Mouse (Mus musculus) neural tube, embryonic 14.5 days (tissue): ENCODE data around the gene Gstm5. TPM values are rescaled to one million over a fixed set of nuclear protein-coding genes. Genes with fewer than 3 reads are reported as not detected.
"Not testable (repeated sequence)": the region's sequence is repeated elsewhere in the genome, so short reads cannot be mapped to it uniquely, and the experiment has no call there.

Experiments
- ATAC-seq: fragments of 200-750 bp; cut with Nextera tagmentation; 2 replicates; pipeline ENCODE4 v1.8.0; 2017; ENCODE audit warnings: low read depth, mild to moderate bottlenecking, moderate TSS enrichment, moderate library complexity
- H3K27ac ChIP-seq: fragments of 300-500 bp; sonication (generic); 2 replicates; pipeline ENCODE4 v1.5.1; 2014; ENCODE audit warnings: low read depth, mild to moderate bottlenecking, control low read depth, low read length, moderate library complexity, mixed read lengths
- H3K27me3 ChIP-seq: fragments of 300-500 bp; sonication (generic); 2 replicates; pipeline ENCODE4 v1.6.1; 2014; ENCODE audit warnings: low read length; ENCODE audit not compliant: control insufficient read depth, insufficient read depth
- H3K36me3 ChIP-seq: fragments of 300-500 bp; sonication (generic); 2 replicates; pipeline ENCODE4 v1.6.1; 2014; ENCODE audit warnings: low read length, mixed read lengths; ENCODE audit not compliant: control insufficient read depth, insufficient read depth
- H3K4me1 ChIP-seq: fragments of 300-500 bp; sonication (generic); 2 replicates; pipeline ENCODE4 v1.6.1; 2014; ENCODE audit warnings: low read length; ENCODE audit not compliant: control insufficient read depth, insufficient read depth
- H3K4me2 ChIP-seq: fragments of 300-500 bp; sonication (generic); 2 replicates; pipeline ENCODE4 v1.6.1; 2014; ENCODE audit warnings: mild to moderate bottlenecking, low read depth, low read length, control low read depth
- H3K4me3 ChIP-seq: fragments of 300-500 bp; sonication (generic); 2 replicates; pipeline ENCODE4 v1.5.1; 2014; ENCODE audit warnings: low read depth, low read length, control low read depth, mixed read lengths
- H3K9ac ChIP-seq: fragments of 300-500 bp; sonication (generic); replicated peaks from 2 replicates; pipeline ENCODE4 v1.6.1; 2014; ENCODE audit warnings: low read depth, mild to moderate bottlenecking, control low read depth, low read length, mixed read lengths
- H3K9me3 ChIP-seq: fragments of 300-500 bp; sonication (generic); 2 replicates; pipeline ENCODE4 v1.6.1; 2016; ENCODE audit warnings: low read length; ENCODE audit not compliant: control insufficient read depth
- WGBS: fragments of 180-500 bp; shearing (Covaris S2); extraction: QIAGEN DNeasy Blood & Tissue Kit; methylation state at CpG from one replicate; pipeline ENCODE4 v1.1.7; 2014; 5-methylcytosine and 5-hydroxymethylcytosine counted together
- polyA plus RNA-seq: library from polyadenylated mRNA; unstranded; fragments of >200 nt; fragmentation: Nextera tagmentation; extraction: Ambion mirVana; gene quantifications from 2 replicates; pipeline ENCODE4 v1.2.1, GENCODE M21; 2014

The Gstm5 gene
- polyA plus RNA-seq, 1 experiment from 2014 or later: 261 TPM

DNA sequence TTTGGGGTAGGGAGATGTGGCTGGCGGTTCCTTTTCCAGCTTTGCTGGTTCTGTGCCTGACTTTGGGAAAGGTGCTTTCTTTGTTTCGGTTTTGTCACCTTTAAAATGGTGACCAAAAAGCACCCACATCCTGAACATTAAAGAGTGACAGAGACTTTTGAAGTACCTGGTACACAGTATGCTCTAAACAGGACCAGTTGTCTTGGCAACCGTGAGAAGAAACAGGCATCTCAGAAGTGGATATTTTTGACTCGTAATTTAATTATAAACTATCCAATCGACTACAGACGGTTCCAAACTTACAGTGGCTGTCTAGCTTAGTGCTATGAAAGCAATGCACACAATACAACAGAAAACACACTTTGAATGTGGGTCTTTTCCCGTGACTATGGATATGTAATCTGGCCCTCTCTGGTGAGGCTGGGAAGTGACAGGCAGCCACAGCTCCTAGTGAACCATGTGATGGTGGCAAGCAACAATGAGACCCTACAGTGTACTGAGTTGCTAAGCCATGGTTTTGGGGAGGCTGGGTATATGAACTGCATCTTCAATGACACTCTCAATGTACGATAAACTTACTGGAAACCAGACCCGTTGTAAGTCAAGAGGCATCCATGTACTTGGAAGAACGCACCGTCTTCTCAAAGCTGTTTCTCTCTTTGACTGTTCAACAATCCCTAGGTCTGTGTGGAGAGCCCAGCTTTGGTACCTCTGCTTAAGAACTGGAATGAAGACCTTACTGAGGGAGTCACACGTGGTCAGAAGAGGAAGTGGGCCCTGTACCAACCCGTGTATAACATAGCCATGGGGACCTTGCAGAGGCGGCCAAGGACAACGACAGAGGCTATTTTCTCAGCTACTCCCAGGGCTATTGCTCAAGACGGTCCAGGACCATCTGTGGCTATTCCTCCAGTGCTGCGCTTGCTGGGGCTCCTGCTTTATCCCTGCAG is 42.1 kb upstream of the Gstm5 start:
- Histone ChIP-seq H3K36me3 (no peaks in the 10 kb centered on the region), H3K4me3 (no peak overlapping the region), H3K27me3 (no peaks in the 10 kb centered on the region), H3K9ac (no peak overlapping the region), H3K4me2 (no peak overlapping the region), H3K4me1 (peaks cover 24% of the 10 kb centered on the region), H3K9me3 (no peaks in the 10 kb centered on the region), H3K27ac (no peak overlapping the region)
- ATAC-seq: no peak
- 87% methylated on average over 17 of the region's 17 CpGs for WGBS

DNA sequence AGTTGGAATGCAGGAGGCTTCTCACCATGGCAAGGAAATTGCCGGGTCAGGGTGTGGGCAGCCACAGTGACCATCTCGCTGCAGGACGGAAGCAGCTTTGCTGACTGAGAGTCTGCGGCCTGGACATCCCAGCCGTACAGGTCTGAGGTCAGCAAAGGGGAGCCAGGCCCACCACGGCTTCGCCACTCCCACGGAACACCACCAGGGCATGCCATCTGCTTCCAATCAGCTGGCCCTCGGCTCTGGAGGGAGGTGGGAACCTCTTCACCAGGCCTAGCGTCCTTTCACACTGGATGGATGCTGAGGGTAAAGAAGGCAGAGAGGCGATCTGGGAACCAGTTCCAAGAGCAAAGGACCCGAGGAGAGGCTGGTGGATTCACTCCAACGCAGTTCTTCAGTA is 40.3 kb upstream of the Gstm5 start:
- Histone ChIP-seq H3K27ac (no peak overlapping the region), H3K4me2 (no peak overlapping the region), H3K36me3 (no peaks in the 10 kb centered on the region), H3K4me3 (no peak overlapping the region), H3K4me1 (peaks cover 6% of the 10 kb centered on the region), H3K27me3 (no peaks in the 10 kb centered on the region), H3K9me3 (no peaks in the 10 kb centered on the region), H3K9ac (no peak overlapping the region)
- no peak for ATAC-seq
- 84% methylated on average over 13 of the region's 13 CpGs for WGBS

DNA sequence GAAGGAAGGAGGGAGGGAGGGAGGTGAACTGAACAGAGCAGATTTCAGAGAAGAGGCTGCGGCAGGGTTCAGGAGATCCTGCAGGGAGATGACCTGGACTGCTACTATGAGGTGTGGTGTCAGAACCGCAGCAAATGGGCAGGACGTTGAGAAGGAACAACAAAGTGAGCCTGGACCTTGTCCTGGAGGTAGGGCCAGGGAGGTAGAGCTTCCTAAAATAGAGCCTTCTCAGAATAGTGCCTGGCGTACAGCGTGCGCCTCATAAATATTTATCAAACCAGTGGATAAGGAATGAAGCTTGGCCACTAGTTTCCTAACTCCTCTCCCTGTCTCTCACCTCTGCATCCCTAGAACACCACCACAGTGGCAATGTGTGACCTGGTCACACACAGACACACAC is 38.0 kb upstream of the Gstm5 start:
- ATAC-seq: no peak
- H3K27me3 ChIP-seq: no peaks in the 10 kb centered on the region
- no peaks in the 10 kb centered on the region for H3K36me3 ChIP-seq
- H3K4me2 ChIP-seq: no peak overlapping the region
- 72% methylated on average over 6 of the region's 6 CpGs for WGBS
- no peak overlapping the region for H3K4me3 ChIP-seq
- H3K9me3 ChIP-seq: no peaks in the 10 kb centered on the region
- H3K27ac ChIP-seq: no peak overlapping the region
- no peak overlapping the region for H3K9ac ChIP-seq
- no peaks in the 10 kb centered on the region for H3K4me1 ChIP-seq

DNA sequence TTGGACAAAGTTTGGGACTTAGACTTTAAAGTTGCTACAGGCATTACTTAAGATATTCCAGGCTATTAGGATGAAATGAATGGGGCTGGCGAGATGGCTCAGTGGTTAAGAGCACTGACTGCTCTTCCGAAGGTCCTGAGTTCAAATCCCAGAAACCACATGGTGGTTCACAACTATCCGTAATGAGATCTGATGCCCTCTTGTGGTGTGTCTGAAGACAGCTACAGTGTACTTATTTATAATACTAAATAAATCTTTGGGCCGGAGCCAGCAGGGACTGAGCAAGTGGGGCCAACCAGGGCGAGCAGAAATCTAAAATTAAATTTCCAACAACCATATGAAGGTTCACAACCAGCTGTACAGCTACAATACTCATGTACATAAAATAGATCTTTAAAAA is 34.1 kb upstream of the Gstm5 start:
- not testable (repeated sequence) for H3K4me1 ChIP-seq, H3K9me3 ChIP-seq, ATAC-seq, H3K9ac ChIP-seq, H3K27ac ChIP-seq, H3K4me3 ChIP-seq, H3K36me3 ChIP-seq, H3K27me3 ChIP-seq, H3K4me2 ChIP-seq
- 88% methylated on average over 5 of the region's 5 CpGs for WGBS

DNA sequence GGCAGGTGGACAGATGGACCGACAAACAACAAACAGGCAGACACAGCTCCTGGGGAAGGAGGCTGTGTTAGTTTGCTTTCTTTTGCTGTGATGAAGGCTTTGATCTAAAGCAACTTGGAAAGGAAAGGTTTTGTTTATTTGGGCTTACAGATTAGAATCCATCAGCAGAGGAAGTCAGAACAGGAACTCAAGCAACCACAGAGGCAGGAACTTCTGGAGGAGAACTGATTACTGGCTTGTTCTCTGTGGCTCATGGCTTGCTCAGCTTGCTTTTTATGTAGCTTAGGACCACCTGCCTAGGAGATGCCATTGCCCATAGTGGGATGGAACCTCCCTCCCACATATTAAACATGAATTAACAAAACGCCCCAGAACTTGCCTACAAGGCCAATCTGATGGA is 33.1 kb upstream of the Gstm5 start:
- 76% methylated on average over 2 of the region's 2 CpGs for WGBS
- no peaks in the 10 kb centered on the region for H3K36me3 ChIP-seq
- no peak overlapping the region for H3K4me3 ChIP-seq
- ATAC-seq: no peak
- H3K4me2 ChIP-seq: no peak overlapping the region
- no peak overlapping the region for H3K9ac ChIP-seq
- H3K27me3 ChIP-seq: no peaks in the 10 kb centered on the region
- no peaks in the 10 kb centered on the region for H3K4me1 ChIP-seq
- H3K9me3 ChIP-seq: no peaks in the 10 kb centered on the region
- H3K27ac ChIP-seq: no peak overlapping the region

DNA sequence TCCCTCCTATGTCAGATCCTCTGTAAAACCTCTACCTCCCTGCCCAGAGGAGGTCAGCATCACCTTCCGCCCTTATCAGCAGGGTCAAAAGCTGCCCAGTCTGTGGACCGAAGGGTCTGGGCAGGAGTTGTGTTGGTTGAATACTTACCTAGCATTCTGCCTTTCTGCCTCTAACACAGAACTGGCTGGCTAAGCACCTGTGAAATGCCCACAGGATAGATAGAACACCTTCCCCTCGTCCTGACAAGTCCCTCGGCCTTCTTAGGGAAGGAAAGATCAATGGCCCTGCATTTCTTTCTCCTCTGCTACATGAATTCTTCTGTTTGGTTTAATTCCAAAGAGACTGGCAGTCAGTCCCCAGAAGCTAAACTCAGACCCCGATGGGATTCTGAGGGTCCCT is 32.1 kb upstream of the Gstm5 start:
- no peak overlapping the region for H3K4me2 ChIP-seq
- H3K4me1 ChIP-seq: no peaks in the 10 kb centered on the region
- no peak overlapping the region; the same call in 1 of the 2 replicates for H3K27ac ChIP-seq
- no peak overlapping the region for H3K4me3 ChIP-seq
- H3K9ac ChIP-seq: no peak overlapping the region
- no peaks in the 10 kb centered on the region for H3K27me3 ChIP-seq
- WGBS: 89% methylated on average over 5 of the region's 5 CpGs
- no peaks in the 10 kb centered on the region for H3K9me3 ChIP-seq
- no peak for ATAC-seq
- H3K36me3 ChIP-seq: no peaks in the 10 kb centered on the region

DNA sequence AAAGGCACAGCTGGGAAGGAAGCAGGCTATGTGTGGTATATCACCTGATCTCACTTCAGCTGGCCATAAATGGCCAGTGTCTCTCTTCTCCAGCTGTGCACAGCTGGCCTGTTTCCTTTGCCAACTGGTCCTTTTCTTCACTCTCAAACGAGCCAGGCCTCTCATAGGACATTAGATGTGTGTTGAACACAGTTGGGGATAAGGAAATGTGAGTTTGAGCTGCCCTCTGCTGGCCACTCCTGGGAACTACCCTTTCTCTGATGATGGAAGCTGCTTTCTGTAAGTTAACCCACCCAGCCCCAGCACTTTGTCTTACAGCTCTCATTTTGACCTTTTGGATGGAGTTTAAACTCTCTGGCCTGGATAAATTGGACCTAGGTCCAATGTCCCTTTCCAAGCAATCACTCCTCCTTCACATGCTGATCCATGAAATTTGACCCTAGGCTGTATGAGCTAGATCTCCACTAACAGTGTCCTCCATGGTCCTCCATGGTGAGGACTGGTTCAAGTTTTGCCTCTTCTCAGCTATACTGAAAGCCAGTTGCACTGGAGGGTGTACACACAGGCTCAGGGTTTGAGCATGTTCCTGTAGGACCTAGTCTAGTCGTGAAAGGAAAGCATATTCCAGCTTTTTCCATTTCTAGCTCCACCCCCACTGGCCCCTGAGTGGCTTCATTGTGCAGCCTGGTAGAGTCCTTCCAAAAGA is 31.6 kb upstream of the Gstm5 start:
- Histone ChIP-seq H3K4me1 (no peaks in the 10 kb centered on the region), H3K9me3 (no peaks in the 10 kb centered on the region), H3K27ac (no peak overlapping the region; the same call in 1 of the 2 replicates), H3K36me3 (no peaks in the 10 kb centered on the region), H3K27me3 (no peaks in the 10 kb centered on the region), H3K9ac (no peak overlapping the region), H3K4me2 (no peak overlapping the region), H3K4me3 (no peak overlapping the region)
- 14% methylated on average over 2 of the region's 2 CpGs for WGBS
- ATAC-seq: peak; percentile 84

DNA sequence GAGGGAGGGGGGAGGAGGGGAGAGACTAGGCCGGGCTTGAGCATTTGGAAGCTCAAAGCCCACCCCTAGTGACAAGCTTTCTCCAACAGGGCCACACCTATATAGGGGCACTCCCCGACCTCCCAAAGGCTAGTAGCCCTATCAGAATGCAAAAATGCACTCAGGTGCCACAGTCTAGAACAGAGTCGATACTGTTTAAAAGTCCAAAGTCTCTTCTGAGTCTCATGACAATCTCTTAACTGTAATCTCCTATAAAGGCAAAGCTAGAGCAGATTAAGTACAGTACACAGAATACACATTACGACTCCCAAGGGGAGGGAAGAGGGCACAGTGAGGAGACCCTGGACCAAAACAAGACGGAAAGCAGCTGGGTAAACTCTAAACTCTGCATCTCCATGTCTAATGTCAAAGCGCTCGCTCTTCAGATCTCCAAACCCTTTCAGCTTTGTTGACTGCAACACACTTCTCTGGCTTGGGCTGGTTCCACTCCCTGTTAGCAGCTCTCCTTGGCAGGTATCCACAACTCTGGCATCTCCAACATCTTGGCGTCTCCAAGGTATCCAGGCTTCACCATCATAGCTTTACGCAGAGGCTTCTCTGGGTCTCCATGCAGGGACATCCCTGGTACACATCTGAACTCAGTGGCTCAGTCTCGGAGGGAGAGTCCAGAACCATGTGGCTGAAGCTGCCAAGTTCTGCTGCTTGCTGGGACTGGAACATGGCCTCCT is 30.1 kb upstream of the Gstm5 start:
- 74% methylated on average over 10 of the region's 10 CpGs for WGBS
- no peak for ATAC-seq
- H3K36me3 ChIP-seq: no peaks in the 10 kb centered on the region
- no peak overlapping the region for H3K4me2 ChIP-seq
- no peaks in the 10 kb centered on the region for H3K4me1 ChIP-seq
- no peaks in the 10 kb centered on the region for H3K27me3 ChIP-seq
- H3K27ac ChIP-seq: no peak overlapping the region
- no peak overlapping the region for H3K9ac ChIP-seq
- no peaks in the 10 kb centered on the region for H3K9me3 ChIP-seq
- H3K4me3 ChIP-seq: no peak overlapping the region

DNA sequence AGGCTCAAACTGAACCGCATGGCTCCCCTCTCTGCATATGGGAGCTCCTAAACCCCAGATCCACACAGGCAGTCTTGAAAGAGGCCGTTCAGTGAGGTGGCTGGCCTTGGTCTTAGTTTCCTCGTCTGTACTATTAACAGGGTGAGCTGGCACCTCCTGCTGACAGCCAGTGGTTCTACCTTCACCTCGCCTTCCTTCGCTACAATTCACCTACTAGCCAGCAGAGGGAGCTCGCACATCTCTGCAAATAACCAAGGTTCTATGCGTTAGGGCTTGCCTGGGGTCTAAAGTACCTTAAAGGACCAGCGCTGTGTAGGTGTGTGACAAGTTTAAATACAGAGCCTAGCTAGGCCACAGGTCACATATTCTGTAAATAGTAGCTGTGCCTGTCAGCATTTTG is 28.5 kb upstream of the Gstm5 start:
- no peak overlapping the region for H3K4me2 ChIP-seq
- H3K27me3 ChIP-seq: no peaks in the 10 kb centered on the region
- 6% methylated on average over 8 of the region's 8 CpGs for WGBS
- no peak overlapping the region for H3K9ac ChIP-seq
- no peaks in the 10 kb centered on the region for H3K4me1 ChIP-seq
- ATAC-seq: peak; percentile 62
- no peak overlapping the region for H3K27ac ChIP-seq
- no peak overlapping the region for H3K4me3 ChIP-seq
- H3K9me3 ChIP-seq: no peaks in the 10 kb centered on the region
- H3K36me3 ChIP-seq: no peaks in the 10 kb centered on the region
